Mouse (Mus musculus): Measurements from ENCODE around the gene Tuba8. TPM values are rescaled to one million over a fixed set of nuclear protein-coding genes. Genes with fewer than 3 reads are reported as not detected.

Gene Tuba8
- polyA plus RNA-seq, 1 experiment, result 1.8 TPM

DNA sequence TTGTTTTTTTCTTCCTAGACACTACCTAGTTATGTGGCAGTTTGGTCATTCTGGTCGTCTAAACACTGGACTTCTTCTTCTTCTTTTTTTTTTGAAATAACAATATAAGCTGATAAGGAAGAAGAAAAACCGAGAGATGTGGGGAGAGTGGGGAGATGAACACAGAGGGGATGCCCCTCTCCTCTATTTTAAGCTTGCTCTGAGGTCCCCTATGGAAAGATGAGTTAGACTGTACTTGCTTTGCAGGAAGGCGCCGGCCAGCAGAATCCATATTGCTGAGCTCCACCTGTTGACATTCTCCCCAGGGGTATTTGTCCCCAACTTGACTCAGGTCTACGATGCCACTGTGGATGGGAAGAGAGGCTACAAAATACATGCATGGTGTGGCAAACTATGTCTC, 13.6 kb downstream of the Tuba8 start:
- H3K27ac ChIP-seq (ENCODE audit: insufficient read depth, low read length), result no peak overlapping the region
- no peak overlapping the region for H3K4me3 ChIP-seq (ENCODE audit: insufficient read depth, low read length)
- no peaks in the 10 kb centered on the region for H3K4me1 ChIP-seq (ENCODE audit: control insufficient read depth, insufficient read depth, low read length)
- TF ChIP-seq POLR2A (IDR thresholded peaks at IDR 0.05; ENCODE audit: low read depth, low read length) (no peak), CTCF (IDR thresholded peaks at IDR 0.05; ENCODE audit: borderline replicate concordance, insufficient read depth, low read length) (no peak)

DNA sequence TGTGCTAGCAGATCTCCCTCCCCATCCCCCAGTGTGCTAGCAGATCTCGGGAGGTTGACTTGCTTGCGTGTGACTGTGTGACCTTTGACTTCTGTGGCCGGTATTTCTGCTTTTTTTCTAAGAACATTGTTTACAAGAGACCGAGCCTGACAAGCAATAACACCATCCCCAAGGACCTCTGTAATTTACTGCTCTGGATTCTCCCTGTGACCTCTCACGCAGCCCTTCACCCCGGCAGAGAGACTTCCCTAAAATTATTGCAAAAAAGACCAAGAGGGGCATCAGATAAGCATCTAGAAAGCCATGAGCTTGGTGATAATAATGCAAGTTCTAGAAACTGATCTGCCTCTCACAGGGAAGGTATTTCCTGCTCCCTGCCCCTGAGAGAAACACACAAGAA, 14.5 kb downstream of the Tuba8 start:
- TF ChIP-seq CTCF (IDR thresholded peaks at IDR 0.05; ENCODE audit: borderline replicate concordance, insufficient read depth, low read length) (no peak), POLR2A (IDR thresholded peaks at IDR 0.05; ENCODE audit: low read depth, low read length) (no peak)
- Histone ChIP-seq H3K27ac (ENCODE audit: insufficient read depth, low read length) (no peak overlapping the region), H3K4me1 (ENCODE audit: control insufficient read depth, insufficient read depth, low read length) (no peaks in the 10 kb centered on the region), H3K4me3 (ENCODE audit: insufficient read depth, low read length) (no peak overlapping the region)

- no peak overlapping the region for H3K27ac ChIP-seq (ENCODE audit: insufficient read depth, low read length)
- TF ChIP-seq CTCF (IDR thresholded peaks at IDR 0.05; ENCODE audit: borderline replicate concordance, insufficient read depth, low read length) (no peak), POLR2A (IDR thresholded peaks at IDR 0.05; ENCODE audit: low read depth, low read length) (no peak)
- no peak overlapping the region for H3K4me3 ChIP-seq (ENCODE audit: insufficient read depth, low read length)
- no peaks in the 10 kb centered on the region for H3K4me1 ChIP-seq (ENCODE audit: control insufficient read depth, insufficient read depth, low read length)
Measured at GRCm38 (mm10) chr6:121226043-121226442, 15.5 kb downstream of the Tuba8 start.

DNA sequence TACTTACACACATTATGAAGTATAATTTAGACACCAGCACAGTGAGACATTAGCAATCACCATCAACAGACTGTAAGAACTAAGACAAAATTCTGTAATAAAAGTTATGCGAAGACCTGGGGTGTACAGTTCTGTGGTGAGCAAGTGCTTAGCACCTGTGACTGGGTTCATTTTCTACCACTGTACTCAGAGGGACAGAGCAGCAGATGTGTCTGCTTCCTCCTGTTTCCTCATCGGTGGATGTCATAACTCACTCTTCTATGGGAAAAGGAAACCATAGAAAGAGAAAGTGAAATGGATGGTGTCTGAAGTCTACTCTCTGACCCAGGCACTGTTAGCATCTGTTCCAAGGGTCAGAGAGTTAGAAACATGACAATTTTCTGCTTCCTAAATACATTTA, 16.2 kb downstream of the Tuba8 start:
- no peak overlapping the region for H3K4me3 ChIP-seq (ENCODE audit: insufficient read depth, low read length)
- TF ChIP-seq CTCF (IDR thresholded peaks at IDR 0.05; ENCODE audit: borderline replicate concordance, insufficient read depth, low read length), result no peak
- no peak for TF ChIP-seq POLR2A (IDR thresholded peaks at IDR 0.05; ENCODE audit: low read depth, low read length)
- H3K4me1 ChIP-seq (ENCODE audit: control insufficient read depth, insufficient read depth, low read length), result no peaks in the 10 kb centered on the region
- H3K27ac ChIP-seq (ENCODE audit: insufficient read depth, low read length), result no peak overlapping the region

DNA sequence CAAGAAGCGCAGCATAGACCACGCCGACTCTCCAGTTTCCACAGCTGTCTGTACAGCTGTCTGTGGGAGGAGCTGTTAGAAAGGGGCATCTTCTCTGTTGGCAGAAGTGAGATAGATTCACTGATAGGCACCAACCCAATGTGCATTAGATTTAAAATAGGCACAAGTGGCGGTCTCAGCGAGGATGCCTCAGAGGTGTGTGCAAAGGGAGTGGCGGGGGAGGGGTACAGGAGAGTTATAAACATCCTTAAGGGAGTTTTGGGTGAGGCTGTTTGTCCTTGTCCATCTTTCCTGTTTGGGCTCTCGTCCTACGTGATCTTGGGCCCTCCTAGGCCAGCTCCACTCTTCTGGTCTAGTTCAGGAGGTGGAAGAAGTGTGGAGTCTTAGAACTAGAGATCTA, 17.9 kb downstream of the Tuba8 start:
- Histone ChIP-seq H3K4me1 (ENCODE audit: control insufficient read depth, insufficient read depth, low read length) (no peaks in the 10 kb centered on the region), H3K27ac (ENCODE audit: insufficient read depth, low read length) (no peak overlapping the region), H3K4me3 (ENCODE audit: insufficient read depth, low read length) (no peak overlapping the region)
- TF ChIP-seq CTCF (IDR thresholded peaks at IDR 0.05; ENCODE audit: borderline replicate concordance, insufficient read depth, low read length), result no peak
- no peak for TF ChIP-seq POLR2A (IDR thresholded peaks at IDR 0.05; ENCODE audit: low read depth, low read length)

DNA sequence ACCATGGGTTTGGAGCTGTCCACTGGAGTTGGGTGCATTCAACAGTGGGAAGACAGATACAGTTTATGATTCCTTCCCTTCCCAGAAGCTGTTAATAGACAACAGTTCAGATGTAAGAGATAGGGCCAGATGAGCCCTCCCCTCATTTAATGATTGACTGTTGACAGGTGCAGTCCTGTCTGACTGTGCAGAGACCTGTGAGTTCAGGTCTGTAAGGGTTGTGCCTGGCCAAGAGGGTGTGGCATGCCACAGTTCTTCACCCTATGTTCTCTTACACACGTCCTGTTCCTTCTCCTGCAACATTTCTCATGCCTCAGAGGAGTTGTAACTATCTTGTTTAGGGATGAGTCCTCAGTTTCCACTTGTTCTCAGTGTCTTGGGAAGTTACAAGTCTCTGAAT, 22.2 kb downstream of the Tuba8 start:
- Histone ChIP-seq H3K27ac (ENCODE audit: insufficient read depth, low read length) (no peak overlapping the region), H3K4me1 (ENCODE audit: control insufficient read depth, insufficient read depth, low read length) (no peaks in the 10 kb centered on the region), H3K4me3 (ENCODE audit: insufficient read depth, low read length) (no peak overlapping the region)
- no peak for TF ChIP-seq POLR2A (IDR thresholded peaks at IDR 0.05; ENCODE audit: low read depth, low read length)
- TF ChIP-seq CTCF (IDR thresholded peaks at IDR 0.05; ENCODE audit: borderline replicate concordance, insufficient read depth, low read length), result no peak

- Histone ChIP-seq H3K4me3 (ENCODE audit: insufficient read depth, low read length) (no peak overlapping the region), H3K27ac (ENCODE audit: insufficient read depth, low read length) (no peak overlapping the region), H3K4me1 (ENCODE audit: control insufficient read depth, insufficient read depth, low read length) (no peaks in the 10 kb centered on the region)
- TF ChIP-seq CTCF (IDR thresholded peaks at IDR 0.05; ENCODE audit: borderline replicate concordance, insufficient read depth, low read length) (no peak), POLR2A (IDR thresholded peaks at IDR 0.05; ENCODE audit: low read depth, low read length) (no peak)
Measured at GRCm38 (mm10) chr6:121236386-121236785, 25.9 kb downstream of the Tuba8 start.

DNA sequence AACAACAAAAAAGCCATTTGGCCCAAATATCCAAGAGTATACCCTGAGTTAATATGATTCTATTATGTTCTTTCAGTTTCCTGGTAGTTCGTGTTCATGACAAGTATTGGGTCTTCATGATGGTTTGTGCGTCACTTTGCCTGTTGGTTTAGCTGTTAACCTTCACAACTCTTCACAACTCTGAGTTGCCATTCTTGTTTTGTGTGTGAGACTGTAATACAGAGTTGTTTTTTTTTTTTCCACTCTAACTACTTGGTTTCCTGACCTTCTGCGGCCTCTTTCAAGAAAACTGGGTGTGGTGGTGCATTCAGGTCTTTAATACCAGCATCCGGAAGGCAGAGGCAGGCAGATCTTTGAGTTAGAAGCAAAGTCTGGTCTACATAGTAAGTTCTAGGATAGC, 27.7 kb downstream of the Tuba8 start:
- no peak for TF ChIP-seq CTCF (IDR thresholded peaks at IDR 0.05; ENCODE audit: borderline replicate concordance, insufficient read depth, low read length)
- TF ChIP-seq POLR2A (IDR thresholded peaks at IDR 0.05; ENCODE audit: low read depth, low read length), result no peak

DNA sequence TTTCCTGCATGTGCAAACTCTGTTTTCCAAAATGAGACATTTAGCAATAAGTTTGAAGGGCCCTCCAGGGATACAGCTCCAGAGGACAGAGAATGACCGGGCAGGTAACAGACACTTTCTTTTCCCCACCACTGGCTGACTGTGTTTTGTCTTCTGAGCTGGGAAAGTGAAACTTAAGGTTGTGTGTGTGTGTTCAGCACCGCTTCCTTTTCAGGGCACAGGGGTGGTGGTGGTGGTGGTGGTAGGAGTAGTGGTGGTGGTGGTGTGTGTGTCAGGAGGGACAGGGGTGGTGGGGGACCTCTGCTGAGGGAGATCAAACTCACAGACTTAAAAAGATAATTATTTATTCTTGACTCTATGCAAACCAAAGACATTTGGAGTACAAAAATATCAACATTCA, 31.3 kb downstream of the Tuba8 start:
- H3K4me3 ChIP-seq (ENCODE audit: insufficient read depth, low read length), result no peak overlapping the region
- H3K4me1 ChIP-seq (ENCODE audit: control insufficient read depth, insufficient read depth, low read length), result no peaks in the 10 kb centered on the region
- H3K27ac ChIP-seq (ENCODE audit: insufficient read depth, low read length), result no peak overlapping the region
- TF ChIP-seq POLR2A (IDR thresholded peaks at IDR 0.05; ENCODE audit: low read depth, low read length) (no peak), CTCF (IDR thresholded peaks at IDR 0.05; ENCODE audit: borderline replicate concordance, insufficient read depth, low read length) (no peak)

More for the DNA sequence above, 27.7 kb downstream of the Tuba8 start:
- Histone ChIP-seq H3K4me3 (ENCODE audit: insufficient read depth, low read length) (no peak overlapping the region), H3K4me1 (ENCODE audit: control insufficient read depth, insufficient read depth, low read length) (no peaks in the 10 kb centered on the region), H3K27ac (ENCODE audit: insufficient read depth, low read length) (no peak overlapping the region)

DNA sequence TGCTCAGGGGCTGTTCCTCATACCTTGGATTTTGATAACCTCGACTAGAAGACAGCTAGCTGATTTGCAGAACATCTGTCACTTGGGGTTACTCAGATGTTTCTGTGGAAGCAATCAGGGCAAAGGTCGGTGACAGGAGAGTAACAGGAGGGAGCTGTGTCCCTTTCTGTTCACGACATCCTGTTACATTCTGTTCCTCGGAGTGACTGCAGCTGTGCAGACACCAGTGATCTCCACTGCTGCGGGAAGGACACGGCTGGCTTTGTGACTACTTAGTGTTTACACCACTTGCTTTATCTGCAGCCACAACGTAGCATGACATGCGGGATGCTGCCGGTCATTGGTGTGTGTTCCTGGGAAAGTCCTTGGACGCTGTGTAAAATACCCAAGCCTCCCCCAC, 32.7 kb downstream of the Tuba8 start:
- H3K4me3 ChIP-seq (ENCODE audit: insufficient read depth, low read length), result no peak overlapping the region
- no peak overlapping the region for H3K27ac ChIP-seq (ENCODE audit: insufficient read depth, low read length)
- TF ChIP-seq CTCF (IDR thresholded peaks at IDR 0.05; ENCODE audit: borderline replicate concordance, insufficient read depth, low read length) (no peak), POLR2A (IDR thresholded peaks at IDR 0.05; ENCODE audit: low read depth, low read length) (no peak)
- H3K4me1 ChIP-seq (ENCODE audit: control insufficient read depth, insufficient read depth, low read length), result no peaks in the 10 kb centered on the region
